Mouse (Mus musculus): ENCODE data around the gene Mcm3. TPM values are rescaled to one million over a fixed set of nuclear protein-coding genes. Genes with fewer than 3 reads are reported as not detected.

The Mcm3 gene
- 10 to 100 TPM; 47.8 to 61.4 TPM for total RNA-seq (2023)

GRCm38 (mm10) chr1:20819771-20820605, at the start of gene Mcm3:
TSS of gene Mcm3 (minus strand) at chr1:20820312.

GRCm38 (mm10) chr1:20790517-20790916, 29.6 kb downstream of the Mcm3 start, which contains the start of gene Il17f:
TSS of gene Il17f (minus strand) at chr1:20790617.

Other genes starting within 250 kb of the Mcm3 start
- gene Pkhd1, start 202.2 kb downstream of the Mcm3 start, total RNA-seq (2023): not detected
- gene Il17a, start 89.4 kb downstream of the Mcm3 start, total RNA-seq (2023): not detected
- gene Il17f, start 29.7 kb downstream of the Mcm3 start, total RNA-seq (2023): 1 to 10 TPM; 1.4 to 1.7 TPM
- 1 to 10 TPM; 2.0 to 3.5 TPM for gene Paqr8, start 70.3 kb upstream of the Mcm3 start, total RNA-seq (2023)
- 1 to 10 TPM in 1 of 2 experiments, under 1 TPM in 1; 0.27 to 2.1 TPM for gene Efhc1, start 131.3 kb upstream of the Mcm3 start, total RNA-seq (2023)